Mouse (Mus musculus) hindbrain, embryonic 14.5 days (tissue): ENCODE results near the gene Sptlc3. TPM values are rescaled to one million over a fixed set of nuclear protein-coding genes. Genes with fewer than 3 reads are reported as not detected.

ENCODE experiments used
- ATAC-seq: fragments of 200-750 bp; cut with Nextera tagmentation; 2 replicates; pipeline ENCODE4 v1.8.0; 2017; ENCODE audit warnings: moderate number of reproducible peaks, mild to moderate bottlenecking, moderate TSS enrichment, moderate library complexity; ENCODE audit not compliant: low FRiP score
- DNase-seq: peaks from one replicate; pipeline ENCODE4 v3.0.0-alpha.2; 2015; ENCODE audit warnings: low spot score
- H3K27ac ChIP-seq: fragments of 300-500 bp; sonication (generic); 2 replicates; pipeline ENCODE4 v1.5.1; 2014; ENCODE audit warnings: mild to moderate bottlenecking, moderate library complexity
- H3K27me3 ChIP-seq: fragments of 300-500 bp; sonication (generic); 2 replicates; pipeline ENCODE4 v1.6.1; 2014; ENCODE audit warnings: mild to moderate bottlenecking, low read length, mixed read lengths; ENCODE audit not compliant: control insufficient read depth, insufficient read depth
- H3K36me3 ChIP-seq: fragments of 300-500 bp; sonication (generic); replicated peaks from 2 replicates; pipeline ENCODE4 v1.6.1; 2014; ENCODE audit not compliant: control insufficient read depth, insufficient read depth
- H3K4me1 ChIP-seq: fragments of 300-500 bp; sonication (generic); replicated peaks from 2 replicates; pipeline ENCODE4 v1.6.1; 2014; ENCODE audit warnings: antibody characterized with exemption, low read length, mixed read lengths; ENCODE audit not compliant: control insufficient read depth, insufficient read depth
- H3K4me2 ChIP-seq: fragments of 300-500 bp; sonication (generic); replicated peaks from 2 replicates; pipeline ENCODE4 v1.6.1; 2014; ENCODE audit warnings: mild to moderate bottlenecking, moderate library complexity
- H3K4me3 ChIP-seq: fragments of 300-500 bp; sonication (generic); replicated peaks from 2 replicates; pipeline ENCODE4 v1.5.1; 2014; ENCODE audit warnings: mild to moderate bottlenecking, low read length
- H3K9ac ChIP-seq: fragments of 300-500 bp; sonication (generic); 2 replicates; pipeline ENCODE4 v1.6.1; 2014
- H3K9me3 ChIP-seq: fragments of 300-500 bp; sonication (generic); 2 replicates; pipeline ENCODE4 v1.6.1; 2016; ENCODE audit warnings: low read length; ENCODE audit not compliant: control insufficient read depth
- WGBS: fragments of 180-500 bp; shearing (Covaris S2); extraction: QIAGEN DNeasy Blood & Tissue Kit; methylation state at CpG from one replicate; pipeline ENCODE4 v1.1.7; 2014; 5-methylcytosine and 5-hydroxymethylcytosine counted together
- polyA plus RNA-seq: library from polyadenylated mRNA; unstranded; fragments of >200 nt; fragmentation: Nextera tagmentation; extraction: Ambion mirVana; gene quantifications from 2 replicates; pipeline ENCODE4 v1.2.1, GENCODE M21; 2014

Sptlc3 gene
- polyA plus RNA-seq: 0.13 and 0.30 TPM in 2 replicates

- Histone ChIP-seq H3K27me3 (no peaks in the 10 kb centered on the region), H3K9me3 (no peaks in the 10 kb centered on the region), H3K9ac (no peak within 1 kb of the TSS), H3K4me1 (no peaks in the 10 kb centered on the region), H3K36me3 (no peaks in the 10 kb centered on the region), H3K4me2 (no peak within 1 kb of the TSS), H3K27ac (no peak within 1 kb of the TSS), H3K4me3 (no peak within 1 kb of the TSS)
- ATAC-seq: no peak
- DNase-seq: no peak
- 74% methylated on average over 5 of the region's 5 CpGs for WGBS
Measured at GRCm38 (mm10) chr2:139493836-139494235, at the start of gene Sptlc3. Gene Sptlc3, plus strand, starts transcription at chr2:139493913.

DNA sequence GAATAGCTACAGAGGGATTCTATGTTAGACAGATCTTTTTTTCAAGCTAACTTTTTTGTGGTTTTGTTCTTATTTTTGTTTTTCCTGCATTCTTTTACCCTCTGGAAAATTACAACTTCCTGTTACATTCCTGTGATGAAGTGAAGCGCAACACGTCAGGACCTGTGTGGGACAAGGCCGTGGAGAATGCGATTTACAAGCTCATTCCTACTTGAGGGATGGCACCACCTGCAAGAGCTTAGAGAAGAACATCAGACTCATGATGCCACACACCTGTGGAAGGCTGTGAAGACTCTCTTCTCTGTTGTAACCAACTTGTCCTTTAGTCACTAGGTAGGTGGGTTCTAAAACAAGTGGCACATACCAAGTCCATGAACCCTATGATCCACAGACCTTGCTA, 26.0 kb upstream of the Sptlc3 start:
- H3K27ac ChIP-seq: no peak overlapping the region
- no peak overlapping the region for H3K9ac ChIP-seq
- DNase-seq (no peak), ATAC-seq (no peak)
- 85% methylated on average over 4 of the region's 4 CpGs for WGBS
- no peak overlapping the region for H3K4me3 ChIP-seq
- no peaks in the 10 kb centered on the region for H3K4me1 ChIP-seq
- no peaks in the 10 kb centered on the region for H3K36me3 ChIP-seq
- H3K9me3 ChIP-seq: no peaks in the 10 kb centered on the region
- no peaks in the 10 kb centered on the region for H3K27me3 ChIP-seq
- no peak overlapping the region for H3K4me2 ChIP-seq

DNA sequence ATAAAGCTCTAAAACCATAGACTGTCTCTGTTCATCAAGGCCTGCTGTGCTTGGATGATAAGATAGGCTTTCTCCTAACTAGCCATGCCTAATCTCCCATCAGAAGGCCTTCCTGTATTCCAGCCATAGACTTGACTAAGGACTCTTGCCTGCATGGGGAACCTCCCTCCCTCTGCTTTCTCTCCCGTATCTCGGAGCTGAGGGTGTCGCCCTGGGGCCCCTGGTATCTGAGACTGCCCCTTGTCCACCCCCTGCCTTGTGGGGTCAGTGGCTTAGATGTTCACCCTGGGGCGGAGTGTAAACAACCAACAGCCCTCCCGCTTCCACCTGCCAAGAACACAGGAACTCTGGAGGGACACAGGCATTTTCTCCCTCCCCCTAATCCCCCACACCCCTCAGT, 5.0 kb upstream of the Sptlc3 start:
- DNase-seq (no peak), ATAC-seq (no peak)
- Histone ChIP-seq H3K9me3 (no peaks in the 10 kb centered on the region), H3K36me3 (no peaks in the 10 kb centered on the region), H3K9ac (no peak overlapping the region), H3K27me3 (no peaks in the 10 kb centered on the region), H3K4me3 (no peak overlapping the region), H3K27ac (no peak overlapping the region), H3K4me1 (no peaks in the 10 kb centered on the region), H3K4me2 (no peak overlapping the region)
- WGBS: 76% methylated on average over 5 of the region's 5 CpGs

DNA sequence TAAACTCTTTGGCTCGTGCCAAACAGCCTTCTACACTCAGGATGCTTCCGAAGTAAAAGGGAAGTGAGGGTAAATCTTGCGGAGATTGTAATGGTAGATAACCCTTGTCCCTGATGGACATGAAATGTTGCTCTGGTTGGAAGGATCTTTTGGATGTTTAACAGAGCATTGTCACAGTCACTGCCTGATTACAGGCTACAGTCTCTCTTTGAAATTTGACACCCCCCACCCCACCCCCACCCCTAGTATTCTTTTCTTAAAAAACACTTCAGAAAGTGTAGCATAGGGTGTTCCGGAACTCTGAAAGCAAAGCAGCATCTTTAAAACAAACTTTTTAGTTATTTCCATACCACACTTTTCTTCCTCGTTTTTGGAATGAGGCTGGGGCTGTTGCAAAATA, 916 bp downstream of the Sptlc3 start:
- Histone ChIP-seq H3K4me2 (no peak overlapping the region), H3K4me3 (no peak overlapping the region), H3K9me3 (no peaks in the 10 kb centered on the region), H3K36me3 (no peaks in the 10 kb centered on the region), H3K27ac (no peak overlapping the region), H3K9ac (no peak overlapping the region), H3K4me1 (no peaks in the 10 kb centered on the region), H3K27me3 (no peaks in the 10 kb centered on the region)
- WGBS: 46% methylated on average over 5 of the region's 5 CpGs
- ATAC-seq: no peak
- DNase-seq: no peak

- no peak overlapping the region for H3K27ac ChIP-seq
- no peak overlapping the region for H3K4me3 ChIP-seq
- DNase-seq (no peak), ATAC-seq (no peak)
- H3K4me1 ChIP-seq: no peaks in the 10 kb centered on the region
- no peaks in the 10 kb centered on the region for H3K9me3 ChIP-seq
- no peak overlapping the region for H3K4me2 ChIP-seq
- H3K36me3 ChIP-seq: no peaks in the 10 kb centered on the region
- H3K9ac ChIP-seq: no peak overlapping the region
- H3K27me3 ChIP-seq: no peaks in the 10 kb centered on the region
- 86% methylated on average over 5 of the region's 5 CpGs for WGBS
Measured at GRCm38 (mm10) chr2:139561966-139562505, 68.3 kb downstream of the Sptlc3 start.

- peak; percentile 51 for DNase-seq
- WGBS: 12% methylated on average over 3 of the region's 3 CpGs
- no peak for ATAC-seq
Measured at GRCm38 (mm10) chr2:139579280-139579679, 85.6 kb downstream of the Sptlc3 start.

GRCm38 (mm10) chr2:139582766-139583165, 89.1 kb downstream of the Sptlc3 start:
- DNase-seq (peak; percentile 61), ATAC-seq (no peak; the same call in 1 of the 2 replicates)
- no peaks in the 10 kb centered on the region for H3K9me3 ChIP-seq
- H3K27ac ChIP-seq: no peak overlapping the region
- no peak overlapping the region for H3K4me2 ChIP-seq
- H3K27me3 ChIP-seq: no peaks in the 10 kb centered on the region
- 0 out of 2 replicates have a peak, but pooled peaks cover 2% of the 10 kb centered on the region for H3K4me1 ChIP-seq
- H3K9ac ChIP-seq: no peak overlapping the region
- H3K36me3 ChIP-seq: no peaks in the 10 kb centered on the region
- WGBS: 74% methylated on average over 6 of the region's 6 CpGs
- no peak overlapping the region for H3K4me3 ChIP-seq

More at GRCm38 (mm10) chr2:139579280-139579679, 85.6 kb downstream of the Sptlc3 start:
- H3K9me3 ChIP-seq: no peaks in the 10 kb centered on the region
- 0 out of 2 replicates have a peak, but pooled peaks cover 2% of the 10 kb centered on the region for H3K4me1 ChIP-seq
- no peaks in the 10 kb centered on the region for H3K36me3 ChIP-seq
- H3K4me3 ChIP-seq: no peak overlapping the region
- H3K4me2 ChIP-seq: no peak overlapping the region
- H3K27ac ChIP-seq: no peak overlapping the region
- no peak overlapping the region for H3K9ac ChIP-seq
- no peaks in the 10 kb centered on the region for H3K27me3 ChIP-seq

GRCm38 (mm10) chr2:139587660-139588200, 94.0 kb downstream of the Sptlc3 start:
- Histone ChIP-seq H3K4me3 (no peak overlapping the region), H3K9ac (no peak overlapping the region), H3K4me2 (no peak overlapping the region), H3K36me3 (no peaks in the 10 kb centered on the region), H3K27me3 (no peaks in the 10 kb centered on the region), H3K9me3 (no peaks in the 10 kb centered on the region), H3K27ac (no peak overlapping the region), H3K4me1 (no peaks in the 10 kb centered on the region)
- DNase-seq (no peak), ATAC-seq (no peak)
- 91% methylated on average over 2 of the region's 2 CpGs for WGBS

DNA sequence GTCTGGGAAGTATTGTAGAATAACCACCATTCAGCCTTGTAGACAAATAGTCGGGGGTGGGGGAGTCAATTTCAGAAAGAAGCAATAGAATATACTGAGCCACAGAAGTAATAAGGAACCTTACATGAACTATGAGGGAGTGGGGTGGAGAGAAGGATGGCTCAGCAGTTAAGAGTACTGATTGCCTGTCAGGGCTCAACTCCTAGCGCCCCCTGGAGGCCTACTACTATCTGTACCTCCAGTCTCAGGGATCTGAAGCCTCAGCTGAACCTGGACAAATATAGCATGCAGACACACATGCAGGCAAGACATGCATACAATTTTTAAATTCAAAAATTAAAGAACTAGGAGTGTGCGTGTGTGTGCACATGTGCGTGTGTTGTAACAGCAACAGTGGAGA, 96.2 kb downstream of the Sptlc3 start:
- no peak overlapping the region for H3K4me2 ChIP-seq
- H3K27ac ChIP-seq: no peak overlapping the region
- H3K4me1 ChIP-seq: no peaks in the 10 kb centered on the region
- WGBS: 38% methylated on average over 4 of the region's 4 CpGs
- DNase-seq (peak; percentile 46), ATAC-seq (no peak)
- H3K9me3 ChIP-seq: no peaks in the 10 kb centered on the region
- H3K4me3 ChIP-seq: no peak overlapping the region
- H3K27me3 ChIP-seq: no peaks in the 10 kb centered on the region
- no peaks in the 10 kb centered on the region for H3K36me3 ChIP-seq
- no peak overlapping the region for H3K9ac ChIP-seq
